Mouse (Mus musculus): ENCODE results near the gene Ell. TPM values are rescaled to one million over a fixed set of nuclear protein-coding genes. Genes with fewer than 3 reads are reported as not detected.
A peak's percentile ranks its signal among the peaks of the same experiment; 100 is the strongest.
"Not testable (repeated sequence)": the region's sequence is repeated elsewhere in the genome, so short reads cannot be mapped to it uniquely, and the experiment has no call there.

Ell gene
- total RNA-seq, 2 experiments from 2014 or later = 8.1 to 19.3 TPM

DNA sequence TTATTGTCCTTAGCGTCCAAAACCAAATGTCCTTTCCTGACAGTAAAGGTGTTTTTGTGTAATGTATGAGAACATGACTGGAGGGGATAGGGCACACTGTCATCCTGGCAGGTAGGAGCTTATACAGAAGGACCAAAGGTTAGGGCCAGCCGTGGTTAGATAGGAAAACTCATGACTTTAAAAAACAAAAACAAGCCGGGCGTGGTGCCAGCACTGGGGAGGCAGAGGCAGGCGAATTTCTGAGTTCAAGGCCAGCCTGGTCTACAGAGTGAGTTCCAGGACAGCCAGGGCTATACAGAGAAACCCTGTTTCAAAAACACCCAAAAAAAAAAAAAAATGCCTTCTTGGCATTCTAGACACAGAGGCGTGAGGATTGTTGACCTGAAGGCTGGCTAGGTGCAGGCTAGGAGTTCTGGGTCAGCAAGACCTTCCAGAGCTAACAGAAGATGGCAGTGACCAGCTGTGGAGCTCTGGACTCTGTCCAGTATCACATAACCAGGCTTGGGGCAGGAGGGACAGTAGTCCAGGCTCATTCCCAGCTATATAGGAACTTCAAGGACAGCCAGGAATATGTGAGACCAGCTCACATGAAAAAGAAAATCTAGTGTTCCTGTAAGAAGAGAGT, 24.6 kb downstream of the Ell start:
- no peak for DNase-seq

DNA sequence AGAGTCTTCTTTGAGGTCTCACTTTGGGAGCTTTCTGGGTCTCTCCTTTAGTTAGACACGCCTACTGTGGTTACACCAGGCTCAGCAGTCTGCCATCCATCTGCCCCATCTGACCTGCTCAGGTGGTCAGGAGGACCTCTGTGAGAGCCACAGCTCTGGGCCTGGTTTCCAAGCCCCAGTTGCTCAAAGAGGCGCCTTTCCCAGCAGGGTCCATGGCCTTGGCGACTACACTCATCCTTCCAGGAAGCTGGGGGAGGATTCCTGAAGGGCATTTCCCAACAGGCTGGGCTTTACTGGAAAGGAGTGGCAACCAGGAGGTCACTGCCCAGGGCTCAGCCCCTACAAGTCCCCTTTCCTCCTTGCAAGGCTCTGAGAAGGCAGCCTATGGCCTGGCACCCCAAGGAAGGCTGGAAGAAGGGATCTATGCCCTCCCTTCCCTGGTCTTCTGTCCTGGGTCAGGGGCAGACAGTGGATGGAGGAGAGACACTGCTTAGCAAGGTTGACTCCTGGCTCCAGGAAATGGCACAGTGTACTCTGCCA, 25.5 kb downstream of the Ell start:
- no peak for DNase-seq

DNA sequence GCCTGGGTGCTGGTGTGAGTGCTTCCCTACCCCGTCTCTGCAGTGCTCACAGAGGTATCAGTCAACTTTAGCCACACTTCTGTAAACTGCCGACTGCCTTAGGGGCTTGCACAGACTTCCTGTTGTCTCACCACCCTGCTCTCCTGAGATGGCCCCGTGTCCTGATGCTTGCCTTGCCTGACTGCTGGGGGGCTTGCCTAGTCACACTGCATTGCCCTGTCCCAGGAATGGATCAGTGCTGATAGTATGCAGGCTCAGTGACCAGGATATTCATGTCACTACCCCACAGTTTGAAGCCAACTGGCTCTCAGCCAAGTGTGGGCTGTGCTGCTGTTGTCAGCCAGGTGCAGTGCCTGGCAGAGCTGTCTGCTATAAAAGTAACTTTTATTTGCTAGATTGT, 26.3 kb downstream of the Ell start:
- no peak for DNase-seq

DNA sequence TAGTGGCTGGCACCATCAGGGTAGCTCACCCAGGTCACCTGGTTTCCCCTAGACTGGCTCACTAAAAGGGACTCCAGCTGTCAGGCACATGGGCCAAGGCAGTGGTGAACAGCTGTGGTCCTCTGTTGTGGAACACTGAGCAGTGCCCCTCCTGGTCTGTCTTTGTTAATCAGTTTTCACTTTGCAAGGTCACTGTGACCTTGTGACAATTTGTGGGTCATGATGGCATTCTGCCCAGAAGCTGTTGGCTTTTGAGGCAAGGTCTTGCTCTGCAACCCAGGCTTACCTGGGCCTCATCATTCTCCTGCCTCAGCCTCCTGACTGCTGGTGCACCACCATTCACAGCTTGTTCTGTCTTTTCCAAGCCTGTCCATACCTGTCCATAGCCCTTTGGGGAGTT, 31.1 kb downstream of the Ell start:
- DNase-seq = no peak

DNA sequence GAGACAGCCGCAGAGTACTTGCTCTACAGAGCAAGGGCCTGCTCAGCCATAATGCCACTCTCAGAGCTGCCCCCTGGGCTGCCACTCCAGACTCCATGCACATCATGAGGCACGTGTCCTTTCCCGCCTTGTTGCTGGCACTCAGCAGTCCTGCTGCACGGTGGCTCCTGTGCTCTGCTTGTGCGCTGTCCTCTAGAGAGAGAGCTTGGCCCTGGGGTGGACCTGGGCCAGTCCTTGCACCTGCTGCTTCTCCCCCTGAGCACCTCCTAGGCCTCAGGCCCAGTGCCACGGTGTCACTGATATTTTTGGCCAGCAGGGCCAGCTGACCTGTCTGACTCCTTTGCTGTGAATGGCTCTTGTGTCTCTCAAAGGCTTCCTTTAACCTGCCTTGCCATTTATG, 31.7 kb downstream of the Ell start:
- peak; percentile 86 for DNase-seq

DNA sequence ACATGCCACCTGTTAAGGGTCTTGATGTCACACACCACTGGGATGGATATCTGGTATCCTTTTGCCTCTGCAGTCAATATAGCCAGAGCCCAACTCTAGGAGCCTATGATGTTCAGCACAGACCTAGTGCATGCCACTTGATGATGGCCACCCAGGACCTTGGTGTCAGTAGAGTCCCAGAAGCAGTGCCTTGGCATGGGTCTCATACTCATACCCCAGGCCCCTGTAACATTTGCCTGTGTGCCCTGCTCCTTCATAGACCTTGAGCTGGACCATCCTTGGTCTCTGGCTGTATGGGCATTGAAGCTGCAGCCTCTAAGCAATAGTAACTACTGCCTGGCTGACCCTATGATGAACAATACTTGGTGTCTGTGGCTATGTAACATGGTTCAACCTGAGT, 35.0 kb downstream of the Ell start:
- DNase-seq = no peak

DNA sequence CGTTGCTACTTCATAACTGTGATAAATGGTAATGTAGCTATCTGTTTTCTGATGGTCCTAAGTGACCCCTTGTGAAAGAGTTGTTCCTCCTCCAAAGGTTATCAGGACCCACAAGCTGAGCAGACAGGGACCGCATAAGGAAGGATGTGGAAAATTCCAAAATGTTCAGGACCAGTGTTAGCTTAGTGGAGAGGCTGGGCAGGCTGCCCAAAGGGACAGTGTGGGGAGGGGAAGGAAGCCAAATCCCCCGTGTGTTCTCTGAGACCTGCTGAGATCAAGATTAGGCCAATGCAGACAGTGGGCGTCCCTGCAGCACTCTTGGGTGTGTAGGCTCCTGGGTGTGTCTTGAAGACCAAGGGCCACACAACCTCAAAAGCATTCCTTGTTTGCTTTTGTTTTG, 35.7 kb downstream of the Ell start:
- peak; percentile 56 for DNase-seq

DNA sequence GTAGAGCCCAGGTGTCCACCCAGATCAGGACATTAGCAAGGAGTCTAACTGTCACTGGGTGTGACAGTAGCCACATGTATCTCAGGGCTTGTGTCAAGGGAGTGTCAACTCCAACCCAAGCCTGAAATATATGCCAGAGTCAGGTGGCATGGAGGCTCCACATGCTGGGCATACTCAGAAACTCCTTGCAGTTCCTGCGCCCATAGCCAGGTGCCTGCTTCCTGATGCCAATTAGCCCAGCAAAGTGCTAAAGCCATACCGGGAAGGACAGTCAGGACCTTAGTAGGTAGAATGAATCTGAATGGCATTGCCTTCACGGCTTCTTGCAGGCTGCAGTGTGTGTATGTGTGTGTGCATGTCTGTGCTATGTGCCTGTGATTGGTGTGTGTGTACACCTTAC, 38.0 kb downstream of the Ell start:
- no peak for DNase-seq

DNA sequence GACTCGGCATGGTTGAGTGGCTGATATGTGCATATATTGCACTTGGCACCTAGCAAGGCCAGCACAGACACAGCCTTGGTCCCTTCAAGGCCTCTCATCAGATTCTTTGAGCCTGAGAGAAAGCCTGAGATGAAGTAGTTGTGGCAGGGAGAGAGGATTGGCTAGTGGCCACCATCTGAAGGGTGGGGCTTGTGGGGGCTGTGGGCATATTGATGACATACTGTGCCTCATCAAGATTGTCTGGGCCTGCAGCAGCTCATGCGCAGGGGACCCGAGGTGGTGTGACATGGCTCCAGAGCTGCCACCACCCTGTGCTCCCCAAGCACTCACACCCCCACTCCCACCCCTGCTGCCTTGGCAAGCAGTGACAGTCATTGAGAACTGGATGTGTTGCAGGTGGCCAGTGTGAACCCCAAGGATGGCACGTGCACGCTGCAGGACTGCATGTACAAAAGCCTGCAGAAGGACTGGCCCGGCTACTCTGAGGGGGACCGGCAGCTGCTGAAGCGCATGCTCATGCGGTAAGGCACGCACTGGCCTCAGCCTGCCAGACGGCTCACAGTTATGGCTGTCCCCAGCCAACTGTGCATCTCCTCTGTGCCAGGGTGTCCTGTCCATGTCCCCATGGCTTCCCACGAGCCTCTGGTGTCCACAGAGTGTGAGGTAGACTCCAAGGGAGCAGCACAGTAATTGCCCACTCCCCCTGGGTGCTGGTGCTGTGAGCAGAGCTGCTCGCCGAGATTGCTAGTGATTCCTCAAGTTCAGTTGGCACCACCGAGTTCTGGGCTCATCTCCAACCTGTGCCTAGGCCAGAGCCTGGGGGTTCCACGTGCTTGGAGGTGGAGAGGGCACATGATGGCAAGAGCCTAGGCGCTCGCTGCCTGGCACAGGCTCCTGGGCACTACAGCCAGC, 44.5 kb downstream of the Ell start:
- no peak for DNase-seq

DNA sequence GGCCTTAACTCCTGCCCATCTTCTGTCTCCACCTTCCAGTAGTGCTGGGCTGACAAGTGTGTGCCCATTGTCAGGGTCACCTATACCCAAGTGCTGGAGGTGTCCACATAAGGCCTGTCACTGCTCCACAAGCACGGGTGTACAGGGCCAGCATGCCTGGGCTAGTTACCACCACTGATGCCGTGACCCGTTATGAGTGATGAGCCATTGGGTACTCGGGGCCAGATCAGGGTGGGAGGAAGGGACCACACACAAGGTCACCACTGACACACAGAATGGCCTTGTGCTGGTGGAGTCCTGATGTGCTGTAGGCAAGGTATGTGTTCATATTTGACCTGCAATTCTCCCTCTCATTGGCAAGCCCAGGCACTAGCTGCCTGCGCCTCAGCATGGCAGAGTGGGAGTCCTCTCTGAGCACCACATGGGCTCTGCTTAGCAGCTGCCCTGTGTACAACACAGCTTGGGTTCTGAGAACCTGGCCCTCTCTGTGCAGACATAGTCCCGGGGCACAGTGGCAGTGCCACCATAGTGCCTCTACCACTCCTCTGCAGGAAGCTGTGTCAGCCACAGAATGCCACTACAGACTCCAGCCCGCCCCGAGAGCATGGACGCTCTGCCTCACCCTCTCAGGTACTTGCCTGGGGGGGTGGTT, 45.5 kb downstream of the Ell start:
- no peak for DNase-seq

DNA sequence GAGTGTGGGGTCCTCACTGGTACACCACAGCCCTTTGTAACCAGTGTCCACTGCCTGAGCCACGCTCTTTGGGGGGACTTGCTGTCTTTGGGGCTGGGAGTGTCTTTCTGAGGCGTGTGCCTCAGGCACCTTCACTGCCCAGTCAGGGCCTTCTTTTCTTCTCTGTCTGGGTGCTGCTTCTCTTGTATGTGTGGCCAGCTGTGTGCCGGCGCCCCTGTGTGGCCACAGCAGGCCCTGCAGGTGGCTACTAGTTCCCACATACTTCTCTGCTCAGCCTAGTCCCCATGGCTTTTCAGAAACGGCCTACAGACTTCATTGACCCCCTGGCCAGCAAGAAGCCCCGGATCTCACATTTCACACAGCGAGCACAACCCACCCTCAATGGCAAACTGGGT, 46.0 kb downstream of the Ell start:
- no peak for DNase-seq

DNA sequence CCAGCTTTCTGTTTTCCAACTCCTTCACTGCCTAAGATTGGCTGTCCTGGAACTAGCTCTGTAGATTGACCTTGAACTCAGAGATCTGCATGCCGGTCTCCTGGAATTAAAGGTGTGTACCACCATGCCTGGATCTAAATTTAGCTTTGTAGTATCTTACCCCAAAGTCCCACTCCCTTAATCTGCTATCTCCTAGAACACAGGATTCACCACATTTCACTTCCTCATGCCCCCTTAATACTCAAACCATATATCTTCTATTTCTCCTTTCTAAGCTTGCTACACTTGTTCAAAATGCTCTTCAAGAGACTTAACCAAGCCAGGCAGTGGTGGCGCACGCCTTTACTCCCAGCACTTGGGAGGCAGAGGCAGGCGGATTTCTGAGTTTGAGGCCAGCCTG, 48.7 kb downstream of the Ell start:
- not testable (repeated sequence) for DNase-seq

DNA sequence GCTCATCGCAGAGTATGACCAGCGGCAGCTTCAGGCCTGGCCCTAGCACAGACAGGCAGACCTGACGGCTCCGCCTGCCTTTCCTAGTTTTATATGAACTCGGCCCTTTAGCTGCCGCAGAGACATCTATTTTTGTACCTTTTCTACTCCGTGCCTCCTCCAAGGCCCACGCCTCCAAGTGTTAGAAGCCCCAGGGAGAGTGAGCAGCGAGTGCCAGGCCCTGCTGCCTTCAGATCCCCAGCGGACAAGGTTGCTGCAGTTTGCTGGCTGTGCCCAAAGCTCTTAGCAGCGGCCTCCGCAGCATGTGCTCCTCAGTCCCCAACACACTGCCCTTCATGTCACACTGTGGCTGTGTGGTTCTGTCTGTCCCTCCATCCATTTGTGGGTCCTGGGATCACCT, 52.3 kb downstream of the Ell start:
- DNase-seq = no peak

DNA sequence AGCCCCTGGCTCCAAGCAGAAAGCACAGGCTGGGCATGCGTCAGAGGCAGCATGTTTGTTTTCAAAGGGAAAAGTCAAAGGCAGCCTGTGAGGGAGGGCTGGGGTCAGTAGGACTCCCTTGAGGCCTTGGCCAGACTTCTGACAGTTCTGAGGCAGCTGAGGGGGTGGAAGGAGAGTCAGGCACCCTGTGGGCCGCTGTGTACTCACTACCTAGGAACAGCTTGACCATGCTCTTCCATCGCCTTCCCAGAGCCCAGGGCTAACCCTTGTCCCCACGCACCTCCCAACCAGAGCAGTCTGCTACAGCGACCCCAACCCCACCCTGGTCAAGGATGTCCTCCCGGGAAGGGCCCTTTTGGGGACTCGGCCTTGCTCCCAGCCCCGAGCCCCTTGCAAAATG, 53.9 kb downstream of the Ell start:
- DNase-seq = no peak

DNA sequence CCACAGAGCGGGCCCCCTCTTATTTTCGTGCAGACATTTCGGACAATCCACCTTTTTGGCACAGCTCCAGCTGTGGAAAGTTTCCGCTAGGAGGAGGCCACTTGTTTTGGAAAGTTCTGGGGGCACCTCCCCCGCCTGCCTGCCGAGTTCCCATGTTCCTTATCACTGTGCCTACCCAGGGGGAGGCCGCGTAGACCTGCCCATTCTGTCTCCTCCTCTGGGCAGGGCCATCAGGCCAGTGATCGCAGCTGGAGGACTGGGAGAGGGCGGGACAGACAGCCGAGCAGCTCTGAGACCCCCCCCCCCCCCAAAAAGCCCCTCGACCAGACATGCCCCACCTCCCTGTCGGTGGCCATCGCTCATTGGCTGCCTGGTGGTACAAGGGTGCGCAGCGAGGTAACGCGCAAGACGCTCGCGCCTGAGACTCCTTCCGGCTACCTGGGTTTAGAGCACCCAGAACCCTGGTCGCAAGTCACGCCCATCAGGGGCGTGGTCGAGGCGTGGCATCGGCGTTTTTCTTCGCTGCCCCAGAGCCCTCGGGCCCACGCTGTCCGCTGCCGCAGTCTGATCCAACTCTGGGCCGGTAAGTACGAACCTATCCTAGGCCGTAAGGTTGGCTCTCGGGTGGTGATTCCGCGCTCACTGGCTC, 54.8 kb downstream of the Ell start, which contains the start of gene Isyna1:
TSS of gene Isyna1 (plus strand) at position 413 of the 649 bp plus-strand sequence.
- peak; percentile 81 for DNase-seq

DNA sequence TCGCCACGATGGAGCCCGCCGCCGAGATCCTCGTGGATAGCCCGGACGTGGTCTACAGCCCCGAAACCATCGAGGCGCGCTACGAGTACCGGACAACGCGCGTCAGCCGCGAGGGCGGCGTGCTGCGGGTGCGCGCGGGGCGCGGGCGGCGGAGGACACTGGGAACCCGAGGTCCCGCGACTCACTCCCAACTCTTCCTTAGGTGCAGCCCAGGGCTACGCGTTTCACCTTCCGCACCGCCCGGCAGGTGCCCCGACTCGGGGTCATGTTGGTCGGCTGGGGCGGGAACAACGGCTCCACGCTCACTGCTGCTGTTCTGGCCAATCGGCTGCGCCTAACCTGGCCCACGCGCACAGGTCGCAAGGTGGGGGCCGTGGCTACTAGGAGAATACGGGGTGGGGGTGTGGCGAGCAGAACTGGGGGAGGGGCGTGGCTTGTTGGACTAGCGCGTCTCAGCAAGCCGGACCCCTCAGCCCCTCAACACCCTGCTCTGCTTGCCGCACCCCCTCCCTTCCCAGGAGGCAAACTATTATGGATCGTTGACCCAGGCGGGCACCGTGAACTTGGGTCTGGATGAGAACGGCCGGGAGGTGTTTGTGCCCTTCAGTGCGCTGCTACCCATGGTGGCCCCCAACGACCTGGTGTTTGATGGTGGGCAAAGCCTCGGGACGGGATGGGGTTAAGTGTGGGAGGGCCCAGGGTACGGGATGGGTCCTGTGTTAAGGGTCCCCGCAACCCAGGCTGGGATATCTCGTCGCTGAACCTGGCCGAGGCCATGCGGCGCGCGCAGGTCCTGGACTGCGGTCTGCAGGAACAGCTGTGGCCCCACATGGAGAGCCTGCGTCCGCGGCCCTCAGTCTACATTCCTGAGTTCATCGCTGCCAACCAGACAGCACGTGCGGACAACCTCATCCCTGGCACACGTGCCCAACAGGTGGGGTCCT, 55.6 kb downstream of the Ell start:
- no peak for DNase-seq

DNA sequence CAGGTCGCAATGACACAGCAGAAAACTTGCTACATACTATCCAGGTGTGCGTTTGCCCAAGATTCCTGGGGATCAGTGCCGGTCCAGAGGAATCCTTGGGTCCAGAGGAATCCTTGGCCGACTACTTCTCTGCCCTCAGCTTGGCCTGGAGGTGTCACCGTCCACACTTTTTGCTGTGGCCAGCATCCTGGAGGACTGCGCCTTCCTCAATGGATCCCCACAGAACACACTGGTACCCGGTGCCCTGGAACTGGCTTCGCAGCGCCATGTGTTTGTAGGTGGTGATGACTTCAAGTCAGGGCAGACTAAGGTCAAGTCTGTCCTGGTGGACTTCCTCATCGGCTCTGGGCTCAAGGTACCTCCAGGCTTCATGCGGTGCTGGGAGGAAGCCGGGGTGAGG, 56.6 kb downstream of the Ell start:
- no peak for DNase-seq

DNA sequence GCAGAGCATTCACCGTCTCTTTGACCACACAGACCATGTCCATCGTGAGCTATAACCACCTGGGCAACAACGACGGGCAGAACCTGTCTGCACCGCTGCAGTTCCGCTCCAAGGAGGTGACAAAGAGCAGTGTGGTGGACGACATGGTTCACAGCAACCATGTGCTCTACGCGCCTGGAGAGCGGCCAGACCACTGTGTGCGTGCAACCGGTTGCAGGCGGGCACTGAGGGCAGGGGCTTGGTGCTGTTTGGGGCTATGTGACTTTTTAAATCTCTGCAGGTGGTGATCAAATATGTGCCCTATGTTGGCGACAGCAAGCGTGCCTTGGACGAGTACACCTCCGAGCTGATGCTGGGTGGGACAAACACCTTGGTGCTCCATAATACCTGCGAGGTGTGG, 57.0 kb downstream of the Ell start:
- no peak for DNase-seq

DNA sequence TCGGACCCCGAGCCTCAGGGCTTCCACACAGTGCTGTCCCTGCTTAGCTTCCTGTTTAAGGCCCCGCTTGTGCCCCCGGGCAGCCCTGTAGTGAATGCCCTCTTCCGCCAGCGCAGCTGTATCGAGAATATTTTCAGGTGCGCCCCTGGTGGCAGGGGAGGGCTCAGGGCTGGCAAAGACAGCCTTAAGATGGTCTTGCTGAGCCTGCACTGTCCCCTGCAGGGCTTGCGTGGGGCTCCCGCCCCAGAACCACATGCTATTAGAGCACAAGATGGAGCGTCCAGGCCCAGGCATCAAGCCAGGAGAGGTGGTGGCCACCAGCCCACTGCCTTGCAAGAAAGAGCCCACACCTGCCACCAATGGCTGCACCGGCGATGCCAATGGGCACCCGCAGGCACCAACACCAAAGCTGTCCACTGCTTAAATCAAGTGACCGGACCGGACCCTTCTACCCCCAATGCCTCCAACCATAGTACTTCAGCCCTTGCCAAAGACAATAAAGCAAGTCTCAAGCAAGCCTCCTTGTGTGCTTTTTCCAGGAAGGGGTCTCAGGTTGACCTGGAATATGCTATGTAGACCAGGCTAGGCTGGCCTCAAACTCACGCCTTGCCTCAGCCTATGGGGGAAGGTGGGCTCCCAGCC, 57.6 kb downstream of the Ell start:
- DNase-seq = no peak

DNA sequence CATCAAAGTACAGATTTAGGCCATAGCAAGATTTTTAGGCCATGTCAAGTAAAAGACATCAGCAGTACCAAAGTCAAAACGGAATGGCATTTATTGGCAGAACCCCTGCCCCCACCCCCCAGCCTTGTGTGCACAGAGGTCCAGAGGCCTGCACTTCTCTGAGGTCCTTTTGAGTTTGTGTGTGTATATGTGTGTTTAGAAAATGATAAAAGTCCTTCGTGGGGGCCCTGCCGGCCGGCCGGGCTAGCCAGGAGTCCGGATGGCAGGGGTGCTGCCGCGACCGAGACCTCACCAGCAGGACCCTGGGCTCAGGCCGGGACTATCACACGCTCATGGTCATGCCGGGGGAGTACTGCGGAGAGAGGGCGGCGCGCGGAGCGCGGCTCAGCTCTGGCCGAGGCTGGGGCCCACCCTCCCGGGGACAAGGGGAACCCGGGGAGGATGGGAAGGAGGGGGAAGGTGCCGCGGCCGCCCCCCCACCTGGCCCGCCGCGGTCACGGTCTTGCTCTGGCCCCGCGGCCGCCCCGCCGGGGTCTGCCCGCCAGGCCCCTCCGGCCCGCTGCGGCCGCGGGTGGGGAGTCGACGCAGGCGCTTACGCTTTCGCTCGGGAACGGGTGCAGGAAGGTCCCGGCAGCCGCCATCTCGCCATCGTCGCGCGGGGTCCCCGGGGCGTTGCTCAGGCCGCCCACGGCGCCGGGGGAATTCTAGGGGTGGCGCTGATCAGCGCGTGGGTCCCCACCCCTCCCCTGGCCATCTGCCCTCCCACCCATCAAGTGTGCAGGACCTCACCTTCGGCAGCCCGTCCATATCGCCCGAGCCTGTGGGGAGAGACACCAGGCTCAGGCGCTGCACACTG, 58.4 kb downstream of the Ell start:
- DNase-seq = no peak
